In the genomic region with DNA sequence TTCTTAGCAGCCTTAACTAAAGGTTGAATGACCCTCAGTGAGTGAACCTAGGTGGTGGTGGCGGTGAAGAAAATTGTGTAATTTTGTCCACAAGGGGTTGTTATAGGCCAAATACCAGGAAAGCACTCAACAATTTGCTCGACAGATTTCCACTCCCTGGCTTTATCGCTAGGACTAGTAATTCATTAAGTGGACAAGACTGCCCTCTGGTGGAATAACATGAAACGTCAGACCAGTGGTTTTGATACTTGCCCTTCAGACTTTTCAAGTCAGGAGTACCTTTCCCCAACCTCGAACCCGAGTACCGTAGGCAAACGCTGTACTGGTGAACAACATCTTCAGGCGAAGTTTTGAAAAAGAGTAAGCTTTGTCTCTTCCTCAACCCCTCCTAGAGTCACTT, we compare ENCODE assay signal across 8 mouse cellular contexts. TPM values are rescaled to one million over a fixed set of nuclear protein-coding genes. Genes with fewer than 3 reads are reported as not detected.
DNase-seq lines count a peak whose midpoint lies in the region; ATAC-seq lines count a peak whose summit lies in the region.

No protein-coding gene starts in this region.

- H3K4me3 ChIP-seq in intestine, embryonic 15.5 days (replicated peaks) = no peak overlapping the region

- peaks cover 14% of the 10 kb centered on the region for H3K27me3 ChIP-seq in intestine, embryonic 15.5 days (replicated peaks)

- peaks cover 11% of the 10 kb centered on the region for H3K4me1 ChIP-seq in intestine, embryonic 15.5 days (replicated peaks)

- H3K4me2 ChIP-seq in intestine, embryonic 15.5 days (replicated peaks) = peak overlapping the region; percentile 33

- intact Hi-C loops in left cerebral cortex, postnatal 14 days (cut with DNase I) = loop anchor here (2.0 to 10.0 kb wide), 2 partner anchors 51 to 271 kb away; a partner anchor contains a TSS

- no peak overlapping the region for H3K9ac ChIP-seq in intestine, embryonic 15.5 days

- no peak overlapping the region for H3K27ac ChIP-seq in intestine, embryonic 15.5 days

- no peaks in the 10 kb centered on the region for H3K36me3 ChIP-seq in intestine, embryonic 15.5 days

- DNase-seq in cerebellum, adult 11 months = no peak
- DNase-seq in cerebellum, postnatal 36 days = peak; percentile 47 to 84
- peak; percentile 66 for DNase-seq in gastrocnemius, postnatal 10 days
- peak; percentile 89 for DNase-seq in left cerebral cortex, postnatal 14 days (ENCODE audit: low spot score in 2 of 2)
- DNase-seq in skeletal muscle tissue, adult 2 months (ENCODE audit: low read depth, low spot score) = peak; percentile 77

- ATAC-seq in cerebellum, adult (ENCODE audit: insufficient number of reproducible peaks, low FRiP score, low TSS enrichment) = peak; percentile 51; the same call in 1 of the 2 replicates
- peak; percentile 21; the same call in 1 of the 2 replicates for ATAC-seq in intestine, embryonic 15.5 days
- peak; percentile 73 for ATAC-seq in megakaryocyte-erythroid progenitor cell, adult 5-6 weeks (replicated peaks; ENCODE audit: low FRiP score, low TSS enrichment, poor library complexity, severe bottlenecking)

- WGBS in intestine, embryonic 15.5 days = under 1% methylated on average over 9 of the region's 9 CpGs

- H3K9me3 ChIP-seq in intestine, embryonic 15.5 days = no peaks in the 10 kb centered on the region

RNA-seq across cellular contexts. Expression of a gene that starts 3.9 kb away (rescaled TPM):
- total RNA-seq in gastrocnemius, postnatal 10 days (2021) = 1 to 10 TPM; 8.2 to 9.5 TPM
- 3.5 and 3.9 TPM in 2 replicates for polyA plus RNA-seq in intestine, embryonic 15.5 days (2015; fragmentation: Nextera tagmentation; extraction: Ambion mirVana)
- 10 to 100 TPM; 11.6 to 15.7 TPM for total RNA-seq in left cerebral cortex, postnatal 14 days (2021)
- 0.35 TPM in 1 of 2 replicates, not detected in the other for total RNA-seq in megakaryocyte-erythroid progenitor cell, adult 5-6 weeks (2014; fragmentation: Nextera tagmentation)
- 0.69 TPM in 1 of 2 replicates, not detected in the other for total RNA-seq in megakaryocyte-erythroid progenitor cell, adult 5-6 weeks (2017)

RNA-seq across cellular contexts. Expression of a gene that starts 5.4 kb away (rescaled TPM):
- total RNA-seq in gastrocnemius, postnatal 10 days (2021) = 100 to 1,000 TPM; 198 to 258 TPM
- polyA plus RNA-seq in intestine, embryonic 15.5 days (2015; fragmentation: Nextera tagmentation; extraction: Ambion mirVana) = 708 and 725 TPM in 2 replicates
- total RNA-seq in left cerebral cortex, postnatal 14 days (2021) = 10 to 100 TPM; 55.4 to 61.0 TPM
- 6.8 and 19.4 TPM in 2 replicates for total RNA-seq in megakaryocyte-erythroid progenitor cell, adult 5-6 weeks (2014; fragmentation: Nextera tagmentation)
- 15.5 and 18.0 TPM in 2 replicates for total RNA-seq in megakaryocyte-erythroid progenitor cell, adult 5-6 weeks (2017)

RNA-seq across cellular contexts. Expression of a gene that starts 27.3 kb away (rescaled TPM):
- total RNA-seq in gastrocnemius, postnatal 10 days (2021) = 10 to 100 TPM in 1 of 2 experiments, 1 to 10 TPM in 1; 8.2 to 12.5 TPM
- polyA plus RNA-seq in intestine, embryonic 15.5 days (2015; fragmentation: Nextera tagmentation; extraction: Ambion mirVana) = 11.7 and 12.0 TPM in 2 replicates
- 1 to 10 TPM; 4.8 to 5.1 TPM for total RNA-seq in left cerebral cortex, postnatal 14 days (2021)
- 12.8 and 19.0 TPM in 2 replicates for total RNA-seq in megakaryocyte-erythroid progenitor cell, adult 5-6 weeks (2014; fragmentation: Nextera tagmentation)
- 1.1 and 3.0 TPM in 2 replicates for total RNA-seq in megakaryocyte-erythroid progenitor cell, adult 5-6 weeks (2017)

RNA-seq across cellular contexts. Expression of a gene that starts 28.4 kb away (rescaled TPM):
- total RNA-seq in gastrocnemius, postnatal 10 days (2021) = 100 to 1,000 TPM; 201 to 210 TPM
- 194 and 203 TPM in 2 replicates for polyA plus RNA-seq in intestine, embryonic 15.5 days (2015; fragmentation: Nextera tagmentation; extraction: Ambion mirVana)
- 10 to 100 TPM; 71.5 to 78.7 TPM for total RNA-seq in left cerebral cortex, postnatal 14 days (2021)
- total RNA-seq in megakaryocyte-erythroid progenitor cell, adult 5-6 weeks (2014; fragmentation: Nextera tagmentation) = 45.7 and 94.6 TPM in 2 replicates
- total RNA-seq in megakaryocyte-erythroid progenitor cell, adult 5-6 weeks (2017) = 73.8 and 82.2 TPM in 2 replicates

RNA-seq across cellular contexts. Expression of a gene that starts 38.2 kb away (rescaled TPM):
- total RNA-seq in gastrocnemius, postnatal 10 days (2021) = 100 to 1,000 TPM; 125 to 127 TPM
- 2.9 and 3.8 TPM in 2 replicates for polyA plus RNA-seq in intestine, embryonic 15.5 days (2015; fragmentation: Nextera tagmentation; extraction: Ambion mirVana)
- total RNA-seq in left cerebral cortex, postnatal 14 days (2021) = 10 to 100 TPM; 15.6 to 17.6 TPM
- not detected in 2 replicates for total RNA-seq in megakaryocyte-erythroid progenitor cell, adult 5-6 weeks (2014; fragmentation: Nextera tagmentation)
- total RNA-seq in megakaryocyte-erythroid progenitor cell, adult 5-6 weeks (2017) = 0.04 and 0.19 TPM in 2 replicates

Comparison
In these comparisons a context has a peak if more than half of its experiments do, and no peak if none do; other contexts are left out.
1. ATAC-seq: peak in every context shown above with its lines; median percentile 73 in megakaryocyte-erythroid progenitor cell, adult 5-6 weeks; 51 in cerebellum, adult; 21 in intestine, embryonic 15.5 days.
2. RNA of a gene that starts 3.9 kb away (total RNA-seq): 11.6 to 15.7 TPM in left cerebral cortex, postnatal 14 days and 8.2 to 9.5 TPM in gastrocnemius, postnatal 10 days; 0.35 to 0.69 TPM in megakaryocyte-erythroid progenitor cell, adult 5-6 weeks; every median in the first group is over 4 times any median in the second.